Mouse (Mus musculus) liver, postnatal 0 days (tissue): ENCODE results near the gene Ndufb5. TPM values are rescaled to one million over a fixed set of nuclear protein-coding genes. Genes with fewer than 3 reads are reported as not detected.
A peak's percentile ranks its signal among the peaks of the same experiment; 100 is the strongest.

Source experiments
- ATAC-seq: fragments of 200-750 bp; cut with Nextera tagmentation; 2 replicates; pipeline ENCODE4 v1.8.0; 2017; ENCODE audit warnings: mild to moderate bottlenecking, moderate library complexity
- DNase-seq: peaks from one replicate; pipeline ENCODE4 v3.0.0-alpha.2; 2016
- H3K27ac ChIP-seq: fragments of 300-500 bp; sonication (generic); 2 replicates; pipeline ENCODE4 v1.5.1; 2014; ENCODE audit warnings: antibody characterized with exemption, moderate library complexity, mild to moderate bottlenecking, low read depth
- H3K27me3 ChIP-seq: fragments of 300-500 bp; sonication (generic); 2 replicates; pipeline ENCODE4 v1.6.1; 2014; ENCODE audit warnings: low read length, control low read depth, mixed read lengths; ENCODE audit not compliant: insufficient read depth
- H3K36me3 ChIP-seq: fragments of 300-500 bp; sonication (generic); replicated peaks from 2 replicates; pipeline ENCODE4 v1.6.1; 2014; ENCODE audit warnings: mild to moderate bottlenecking, control low read depth, low read length, moderate library complexity, mixed read lengths; ENCODE audit not compliant: insufficient read depth
- H3K4me1 ChIP-seq: fragments of 300-500 bp; sonication (generic); 2 replicates; pipeline ENCODE4 v1.6.1; 2014; ENCODE audit warnings: antibody characterized with exemption, mild to moderate bottlenecking, control low read depth; ENCODE audit not compliant: insufficient read depth
- H3K4me2 ChIP-seq: fragments of 300-500 bp; sonication (generic); 2 replicates; pipeline ENCODE4 v1.6.1; 2014; ENCODE audit warnings: low read depth, mild to moderate bottlenecking, low read length, moderate library complexity, mixed read lengths
- H3K4me3 ChIP-seq: fragments of 300-500 bp; sonication (generic); 2 replicates; pipeline ENCODE4 v1.5.1; 2014; ENCODE audit warnings: low read depth, low read length
- H3K9ac ChIP-seq: fragments of 300-500 bp; sonication (generic); replicated peaks from 2 replicates; pipeline ENCODE4 v1.6.1; 2014; ENCODE audit warnings: mild to moderate bottlenecking, moderate library complexity
- H3K9me3 ChIP-seq: fragments of 300-500 bp; sonication (generic); 2 replicates; pipeline ENCODE4 v1.6.1; 2016; ENCODE audit warnings: mild to moderate bottlenecking, control low read depth, low read length, mixed read lengths
- CTCF ChIP-seq: sonication (generic); IDR thresholded peaks from 2 replicates; pipeline ENCODE4 v1.5.1; 2016; ENCODE audit warnings: antibody characterized with exemption, low read depth
- EP300 ChIP-seq: IDR thresholded peaks from 2 replicates; pipeline ENCODE4 v1.6.1; 2016; ENCODE audit warnings: antibody characterized with exemption, low read depth, mild to moderate bottlenecking
- WGBS: fragments of 180-500 bp; shearing (Covaris S2); extraction: QIAGEN DNeasy Blood & Tissue Kit; methylation state at CpG from one replicate; pipeline ENCODE4 v1.1.7; 2014; ENCODE audit not compliant: insufficient replicate concordance; 5-methylcytosine and 5-hydroxymethylcytosine counted together
- polyA plus RNA-seq: library from polyadenylated mRNA; unstranded; fragments of >200 nt; fragmentation: Nextera tagmentation; extraction: Ambion mirVana; gene quantifications from 2 replicates; pipeline ENCODE4 v1.2.1, GENCODE M21; 2015

Ndufb5 gene
- polyA plus RNA-seq, 1 experiment from 2014 or later, result 235 TPM

DNA sequence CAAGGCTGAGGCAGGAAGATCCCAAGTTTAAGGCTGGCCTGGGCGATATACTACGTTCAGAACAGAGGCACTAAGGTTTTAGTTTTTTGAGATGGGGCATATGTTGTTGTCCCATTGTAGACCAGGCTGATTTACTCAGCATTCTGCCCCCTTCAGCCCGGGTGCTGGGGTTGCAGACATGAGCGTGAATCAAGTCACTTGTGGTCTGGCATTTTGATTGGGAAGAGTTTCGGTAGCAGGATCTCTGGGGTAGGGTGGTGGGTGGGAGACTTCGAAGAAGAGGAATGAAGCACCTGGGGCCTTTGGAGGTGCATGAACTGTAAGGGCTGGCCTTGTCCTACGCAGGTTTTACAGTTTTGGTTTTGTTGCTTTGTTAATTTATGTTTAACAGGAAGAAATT is 12.6 kb upstream of the Ndufb5 start:
- 92% methylated on average over 7 of the region's 7 CpGs for WGBS
- H3K27ac ChIP-seq, result no peak overlapping the region
- TF ChIP-seq CTCF, result no peak
- H3K36me3 ChIP-seq, result peaks cover 80% of the 10 kb centered on the region
- no peaks in the 10 kb centered on the region for H3K27me3 ChIP-seq
- ATAC-seq (no peak), DNase-seq (no peak)
- H3K4me2 ChIP-seq, result no peak overlapping the region
- H3K4me1 ChIP-seq, result no peaks in the 10 kb centered on the region
- H3K4me3 ChIP-seq, result no peak overlapping the region
- no peaks in the 10 kb centered on the region for H3K9me3 ChIP-seq
- no peak overlapping the region for H3K9ac ChIP-seq

DNA sequence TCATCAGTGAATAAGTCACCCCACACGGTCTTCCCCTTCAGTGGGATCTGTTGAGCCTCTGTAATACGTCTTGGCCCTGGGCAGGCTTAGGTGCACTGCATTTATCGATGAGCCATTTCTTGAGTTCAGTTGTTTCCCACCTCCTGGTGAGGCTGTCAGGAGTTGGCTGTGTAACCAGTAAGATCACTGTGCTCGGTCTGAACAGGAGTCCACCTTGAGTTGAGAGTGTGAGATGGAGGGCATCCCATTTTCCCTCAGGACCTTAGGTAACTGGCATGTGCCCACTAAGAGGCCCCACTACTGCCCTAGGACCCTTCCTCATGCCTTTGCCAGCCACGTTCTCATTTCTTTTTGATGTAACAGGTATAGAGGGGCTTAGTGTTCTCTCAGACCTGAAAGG is 10.8 kb upstream of the Ndufb5 start:
- 83% methylated on average over 5 of the region's 5 CpGs for WGBS

DNA sequence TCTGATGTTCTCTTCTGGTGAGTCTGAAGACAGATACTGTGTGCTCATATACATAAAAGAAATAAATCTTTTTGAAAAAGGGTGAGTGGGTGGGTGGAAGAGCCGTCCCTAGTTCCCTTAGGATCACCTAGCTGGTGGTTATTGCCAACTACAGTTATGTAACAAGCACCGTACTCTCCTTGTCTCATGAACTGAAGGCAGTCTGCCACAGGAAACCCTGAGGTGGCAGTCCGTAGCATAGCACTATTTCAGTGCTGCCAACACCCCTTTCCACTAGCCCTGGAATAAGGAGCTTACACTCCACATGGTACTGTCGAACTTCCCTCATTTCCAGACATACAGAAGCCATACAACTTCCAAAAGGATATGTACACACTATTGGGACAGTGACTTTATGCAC is 8.9 kb upstream of the Ndufb5 start:
- no peaks in the 10 kb centered on the region for H3K27me3 ChIP-seq
- DNase-seq, result no peak
- H3K4me1 ChIP-seq, result no peaks in the 10 kb centered on the region
- no peak for TF ChIP-seq EP300
- no peak for TF ChIP-seq CTCF
- no peak for ATAC-seq
- H3K9me3 ChIP-seq, result no peaks in the 10 kb centered on the region
- peaks cover 79% of the 10 kb centered on the region for H3K36me3 ChIP-seq
- no peak overlapping the region for H3K4me2 ChIP-seq
- no peak overlapping the region for H3K4me3 ChIP-seq
- H3K27ac ChIP-seq, result no peak overlapping the region
- H3K9ac ChIP-seq, result no peak overlapping the region
- WGBS, result 85% methylated on average over 4 of the region's 4 CpGs

More for the DNA sequence above, 10.8 kb upstream of the Ndufb5 start:
- Histone ChIP-seq H3K4me2 (no peak overlapping the region), H3K36me3 (peaks cover 82% of the 10 kb centered on the region), H3K9me3 (no peaks in the 10 kb centered on the region), H3K27me3 (no peaks in the 10 kb centered on the region), H3K9ac (no peak overlapping the region), H3K4me1 (no peaks in the 10 kb centered on the region), H3K4me3 (no peak overlapping the region), H3K27ac (no peak overlapping the region)
- no peak for ATAC-seq
- TF ChIP-seq EP300, result no peak
- TF ChIP-seq CTCF, result no peak
- DNase-seq, result no peak

DNA sequence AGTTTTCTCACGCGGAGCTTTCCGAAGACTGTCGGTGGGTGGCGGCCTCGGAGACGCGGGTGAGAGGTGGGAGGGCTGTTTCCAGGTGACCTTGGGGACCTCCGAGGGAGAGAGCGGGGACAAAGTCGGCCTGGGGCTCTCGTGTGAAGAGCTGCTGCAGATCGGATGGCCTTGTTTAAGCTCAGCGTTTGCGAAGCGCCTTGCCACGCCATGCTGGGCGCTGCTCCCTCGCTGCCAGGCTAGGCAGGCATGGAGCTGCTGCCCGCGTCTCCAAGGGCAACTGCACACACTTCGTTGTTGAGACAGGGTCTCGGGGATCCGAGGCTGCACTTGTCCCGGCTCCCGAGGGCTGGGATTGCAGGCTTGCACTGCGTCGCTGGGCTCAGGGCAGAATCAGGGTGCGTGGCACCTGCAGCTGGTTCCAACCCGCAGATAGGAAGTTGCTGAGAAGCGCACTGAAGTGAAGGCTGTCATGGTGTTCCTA is 424 bp downstream of the Ndufb5 start, which contains the start of gene Mrpl47:
TSS of gene Mrpl47 (minus strand) at position 434 of the 484 bp plus-strand sequence.
- ATAC-seq (peak; percentile 15), DNase-seq (no peak)
- TF ChIP-seq EP300 (no peak), CTCF (no peak)
- Histone ChIP-seq H3K27me3 (no peaks in the 10 kb centered on the region), H3K4me2 (peak within 1 kb of the TSS; percentile 97), H3K4me1 (peaks cover 21% of the 10 kb centered on the region), H3K9me3 (no peaks in the 10 kb centered on the region), H3K9ac (peak within 1 kb of the TSS; percentile 83), H3K27ac (peak within 1 kb of the TSS; percentile 84), H3K4me3 (peak within 1 kb of the TSS; percentile 89), H3K36me3 (peaks cover 9% of the 10 kb centered on the region; the same call in 1 of the 2 replicates)
- 0% methylated on average over 31 of the region's 31 CpGs for WGBS

DNA sequence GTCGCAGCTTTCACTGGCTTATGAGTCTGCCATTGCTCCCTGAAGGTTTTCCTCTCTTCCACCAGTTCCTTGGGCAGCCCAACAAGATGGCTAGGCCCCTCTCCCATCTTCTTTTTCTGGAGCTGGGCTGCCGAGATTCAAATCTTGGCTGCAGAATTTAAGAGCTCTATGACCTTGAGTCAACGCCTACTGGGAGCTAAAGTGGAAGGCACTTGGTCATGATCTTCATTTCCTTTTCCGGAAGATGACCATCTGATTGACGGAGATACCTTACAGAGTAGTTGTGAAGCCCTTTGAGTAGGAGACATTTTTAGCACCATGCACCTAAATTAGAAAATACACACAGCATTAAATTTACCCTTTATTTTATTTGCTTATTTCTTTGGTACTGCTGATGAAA is 1.8 kb downstream of the Ndufb5 start:
- Histone ChIP-seq H3K4me1 (peaks cover 21% of the 10 kb centered on the region), H3K4me3 (no peak overlapping the region), H3K4me2 (no peak overlapping the region), H3K27me3 (no peaks in the 10 kb centered on the region), H3K9me3 (no peaks in the 10 kb centered on the region), H3K36me3 (no peaks in the 10 kb centered on the region; the same call in none of the 2 replicates), H3K9ac (no peak overlapping the region), H3K27ac (no peak overlapping the region)
- TF ChIP-seq EP300 (no peak), CTCF (no peak)
- 83% methylated on average over 5 of the region's 5 CpGs for WGBS
- ATAC-seq (no peak), DNase-seq (no peak)

DNA sequence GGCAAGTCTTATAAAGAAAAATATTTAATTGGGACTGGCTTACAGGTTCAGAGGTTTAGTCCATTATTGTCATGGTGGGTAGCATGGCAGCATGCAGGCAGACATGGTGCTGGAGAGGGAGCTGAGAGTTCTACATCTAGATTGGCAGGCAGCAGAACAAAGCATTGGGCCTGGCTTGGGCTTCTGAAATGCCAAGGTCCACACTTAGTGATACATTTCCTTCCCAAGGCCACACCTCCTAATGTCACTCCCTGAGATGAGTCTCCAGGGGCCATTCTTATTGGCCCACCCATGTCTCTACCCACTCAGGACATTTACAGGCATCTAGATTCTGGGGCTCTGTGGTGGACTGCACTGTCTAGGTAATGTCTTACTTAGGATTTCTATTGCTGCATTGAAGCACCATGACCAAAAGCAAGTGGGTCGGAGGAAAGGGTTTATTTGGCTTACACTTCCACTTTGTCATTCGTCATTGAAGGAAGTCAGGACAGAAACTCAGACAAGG is 5.5 kb downstream of the Ndufb5 start:
- DNase-seq, result no peak
- H3K4me3 ChIP-seq, result no peak overlapping the region
- H3K27me3 ChIP-seq, result no peaks in the 10 kb centered on the region
- WGBS, result 64% methylated on average over 2 of the region's 2 CpGs
- TF ChIP-seq EP300 (no peak), CTCF (no peak)
- H3K27ac ChIP-seq, result no peak overlapping the region
- H3K9ac ChIP-seq, result no peak overlapping the region
- H3K4me1 ChIP-seq, result peaks cover 12% of the 10 kb centered on the region
- H3K4me2 ChIP-seq, result no peak overlapping the region
- H3K36me3 ChIP-seq, result peaks cover 14% of the 10 kb centered on the region
- ATAC-seq, result no peak
- no peaks in the 10 kb centered on the region for H3K9me3 ChIP-seq
